Mouse (Mus musculus) ES-E14 (cell line): ENCODE data around the gene Iqsec1. TPM values are rescaled to one million over a fixed set of nuclear protein-coding genes. Genes with fewer than 3 reads are reported as not detected.

Experiments
- DNase-seq: peaks from one replicate; pipeline ENCODE4 v3.0.0-alpha.2; 2013; ENCODE audit warnings: low read depth, low spot score
- H3K27ac ChIP-seq: 2 replicates; pipeline ENCODE4 v1.5.1; 2012; ENCODE audit warnings: low read depth, mild to moderate bottlenecking, low read length, moderate library complexity, mixed read lengths; ENCODE audit not compliant: poor library complexity, insufficient read depth, severe bottlenecking
- H3K36me3 ChIP-seq: 2 replicates; pipeline ENCODE4 v1.6.1; 2012; ENCODE audit warnings: mild to moderate bottlenecking, low read length, moderate library complexity, mixed read lengths; ENCODE audit not compliant: control insufficient read depth, poor library complexity, insufficient read depth, severe bottlenecking
- H3K4me1 ChIP-seq, 2 experiments: fragments of 150-350 bp in 1 of 2; sonication (generic) in 1 of 2; 2 replicates each; pipeline ENCODE4 v1.6.1; 2012; ENCODE audit warnings: low read length in 2 of 2, mild to moderate bottlenecking in 1 of 2, mixed read lengths in 1 of 2; ENCODE audit not compliant: control insufficient read depth in 2 of 2, insufficient read depth in 2 of 2, poor library complexity in 1 of 2
- H3K4me3 ChIP-seq, 2 experiments: fragments of 150-350 bp in 1 of 2; sonication (generic) in 1 of 2; 2 replicates each; pipeline ENCODE4 v1.5.1; 2012; ENCODE audit warnings: low read length in 2 of 2, low read depth in 1 of 2, mild to moderate bottlenecking in 1 of 2, mixed read lengths in 1 of 2; ENCODE audit not compliant: insufficient read depth in 1 of 2, poor library complexity in 1 of 2, severe bottlenecking in 1 of 2
- H3K9ac ChIP-seq: 2 replicates; pipeline ENCODE4 v1.6.1; 2012; ENCODE audit warnings: low read depth, mild to moderate bottlenecking, low read length, mixed read lengths; ENCODE audit not compliant: poor library complexity, insufficient read depth, severe bottlenecking
- H3K9me3 ChIP-seq: fragments of 150-350 bp; sonication (generic); 2 replicates; pipeline ENCODE4 v1.6.1; 2012; ENCODE audit warnings: low read depth, mild to moderate bottlenecking, low read length; ENCODE audit not compliant: control insufficient read depth, insufficient read depth
- CHD2 ChIP-seq: IDR thresholded peaks from 2 replicates; pipeline ENCODE4 v1.6.1; 2014; ENCODE audit warnings: mild to moderate bottlenecking, low read depth, low read length, inconsistent platforms
- HCFC1 ChIP-seq: IDR thresholded peaks from 2 replicates; pipeline ENCODE4 v1.6.1; 2012; ENCODE audit warnings: low read length, inconsistent platforms, borderline replicate concordance; ENCODE audit not compliant: insufficient read depth
- MAFK ChIP-seq: IDR thresholded peaks from 2 replicates; pipeline ENCODE4 v1.6.1; 2014; ENCODE audit warnings: mild to moderate bottlenecking, low read depth, low read length, inconsistent platforms; ENCODE audit not compliant: insufficient read depth
- ZC3H11A ChIP-seq: IDR thresholded peaks from 2 replicates; pipeline ENCODE4 v1.6.1; 2012; ENCODE audit warnings: low read depth, mild to moderate bottlenecking, inconsistent platforms, low read length, borderline replicate concordance
- ZNF384 ChIP-seq: IDR thresholded peaks from 2 replicates; pipeline ENCODE4 v1.6.1; 2012; ENCODE audit warnings: low read depth, low read length, inconsistent platforms
- in situ Hi-C, 2 experiments: fragments of 600-800 bp; cut with MboI; formaldehyde crosslinking; loops; one replicate each; pipeline ENCODE4 v1.15.1; 2025; ENCODE audit warnings: low sequenced_read_pairs in 2 of 2, inconsistent platforms in 1 of 2; ENCODE audit not compliant: unreplicated experiment in 2 of 2
- total RNA-seq: library from RNA; depleted of rRNA; stranded (reverse); fragments of 300-350 nt; gene quantifications from 2 replicates; pipeline ENCODE4 v1.2.3, GENCODE M21; 2012

Gene Iqsec1
- total RNA-seq, 1 experiment: 18.8 TPM

DNA sequence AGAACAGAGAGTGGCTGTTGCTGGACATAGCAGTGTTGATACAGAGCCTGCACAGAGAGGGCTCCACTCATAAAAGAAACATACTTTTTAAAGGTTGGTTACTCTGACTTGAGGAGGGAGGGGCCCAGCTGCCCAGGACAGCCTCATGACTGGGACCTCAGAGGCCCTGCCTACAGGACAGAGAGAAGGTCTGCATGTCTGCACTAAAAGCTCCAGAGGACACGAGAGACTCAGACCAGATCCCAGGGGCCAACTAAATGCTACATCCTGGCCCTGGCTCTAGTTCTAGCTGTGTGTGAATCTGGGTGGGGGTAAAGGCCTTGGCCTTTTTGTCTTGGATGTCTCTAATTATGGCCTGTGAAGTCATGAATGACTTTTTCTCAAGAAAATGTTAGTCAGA lies 288.4 kb downstream of the Iqsec1 start:
- Histone ChIP-seq H3K9ac (no peak overlapping the region), H3K36me3 (no peaks in the 10 kb centered on the region), H3K27ac (no peak overlapping the region), H3K9me3 (no peaks in the 10 kb centered on the region), H3K4me3 (no peak overlapping the region), H3K4me1 (peaks cover 0 to 3% of the 10 kb centered on the region in 2 experiments; a peak in 1 of 4 replicates)
- no peak for DNase-seq
- in situ Hi-C loops: no loop called here
- TF ChIP-seq MAFK (no peak), CHD2 (no peak), HCFC1 (no peak), ZC3H11A (no peak), ZNF384 (no peak)

DNA sequence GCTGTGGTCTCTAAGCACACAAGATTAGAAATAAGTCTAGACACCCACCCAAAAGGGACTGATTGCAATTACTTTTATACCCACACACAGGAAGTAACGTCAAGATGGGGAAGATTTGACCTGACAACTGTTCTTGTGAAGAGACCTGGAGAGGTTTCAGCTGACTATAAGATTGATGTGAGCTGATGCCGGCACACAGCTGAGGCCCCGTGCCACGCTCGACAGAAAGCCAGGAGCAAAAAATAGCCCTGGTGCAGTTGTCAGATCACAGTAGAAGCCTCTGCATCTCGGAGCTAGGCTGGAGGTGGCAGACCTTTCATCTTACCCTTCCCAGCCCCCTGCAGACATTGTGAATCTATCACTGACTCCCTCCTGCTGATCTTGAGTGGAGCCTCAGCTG lies 289.6 kb downstream of the Iqsec1 start:
- no peak for DNase-seq
- Histone ChIP-seq H3K4me1 (peaks cover 0 to 2% of the 10 kb centered on the region in 2 experiments; a peak in 1 of 4 replicates), H3K9ac (no peak overlapping the region), H3K9me3 (no peaks in the 10 kb centered on the region), H3K4me3 (no peak overlapping the region), H3K27ac (no peak overlapping the region), H3K36me3 (0 out of 2 replicates have a peak, but pooled peaks cover 4% of the 10 kb centered on the region)
- in situ Hi-C loops: no loop called here
- TF ChIP-seq MAFK: no peak
- no peak for TF ChIP-seq HCFC1
- no peak for TF ChIP-seq ZC3H11A
- TF ChIP-seq ZNF384: no peak
- no peak for TF ChIP-seq CHD2

DNA sequence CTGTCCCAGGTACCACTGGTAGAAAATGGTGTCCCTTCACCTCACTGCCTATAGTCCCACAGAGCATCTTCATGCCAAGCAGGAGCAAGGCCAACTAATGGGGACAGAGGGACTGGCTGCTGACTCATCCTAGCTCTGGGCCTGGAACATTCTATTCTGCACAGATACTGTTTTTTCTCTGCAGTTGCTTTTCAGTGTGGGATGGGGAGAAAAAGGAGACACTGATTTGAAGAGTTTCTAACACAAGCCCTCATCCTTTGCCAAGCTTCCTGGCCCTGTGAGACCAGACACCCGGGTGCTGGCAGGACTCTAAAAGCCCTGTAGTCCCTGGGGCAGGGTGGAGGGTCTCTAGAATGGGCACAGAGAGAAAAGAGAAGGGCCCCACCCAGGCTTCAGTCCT lies 292.7 kb downstream of the Iqsec1 start:
- in situ Hi-C loops: no loop called here
- no peak overlapping the region for H3K27ac ChIP-seq
- no peak overlapping the region for H3K9ac ChIP-seq
- no peak for TF ChIP-seq ZC3H11A
- no peak for TF ChIP-seq MAFK
- no peak for TF ChIP-seq ZNF384
- TF ChIP-seq CHD2: no peak
- TF ChIP-seq HCFC1: no peak
- H3K4me1 ChIP-seq: no peaks in the 10 kb centered on the region
- no peak for DNase-seq
- H3K9me3 ChIP-seq: no peaks in the 10 kb centered on the region
- no peak overlapping the region for H3K4me3 ChIP-seq
- peaks cover 7% of the 10 kb centered on the region; the same call in 1 of the 2 replicates for H3K36me3 ChIP-seq

DNA sequence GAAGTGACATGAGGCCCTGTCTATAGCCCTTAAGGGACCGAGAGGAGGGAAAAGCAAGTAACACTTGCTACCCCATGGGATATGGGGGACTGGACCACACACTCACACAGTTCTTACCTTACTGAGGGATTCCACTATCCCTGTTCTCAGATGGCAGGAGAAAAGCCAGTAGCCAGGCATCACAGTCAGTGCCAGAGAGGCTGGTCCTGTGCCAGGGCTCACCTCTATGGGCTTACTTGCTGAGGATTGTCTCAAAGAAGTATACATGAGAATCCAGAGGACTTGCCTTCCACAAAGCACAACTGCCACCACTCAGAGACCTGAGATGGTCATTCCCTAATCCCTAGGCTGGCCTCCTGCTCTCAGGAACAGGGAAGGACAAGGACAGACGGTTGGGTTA lies 296.1 kb downstream of the Iqsec1 start:
- no peak for DNase-seq
- Histone ChIP-seq H3K9me3 (no peaks in the 10 kb centered on the region), H3K4me1 (no peaks in the 10 kb centered on the region), H3K27ac (no peak overlapping the region), H3K36me3 (peaks cover 23% of the 10 kb centered on the region), H3K4me3 (no peak overlapping the region), H3K9ac (no peak overlapping the region)
- TF ChIP-seq HCFC1 (no peak), MAFK (no peak), ZC3H11A (no peak), CHD2 (no peak), ZNF384 (no peak)
- in situ Hi-C loops: no loop called here

DNA sequence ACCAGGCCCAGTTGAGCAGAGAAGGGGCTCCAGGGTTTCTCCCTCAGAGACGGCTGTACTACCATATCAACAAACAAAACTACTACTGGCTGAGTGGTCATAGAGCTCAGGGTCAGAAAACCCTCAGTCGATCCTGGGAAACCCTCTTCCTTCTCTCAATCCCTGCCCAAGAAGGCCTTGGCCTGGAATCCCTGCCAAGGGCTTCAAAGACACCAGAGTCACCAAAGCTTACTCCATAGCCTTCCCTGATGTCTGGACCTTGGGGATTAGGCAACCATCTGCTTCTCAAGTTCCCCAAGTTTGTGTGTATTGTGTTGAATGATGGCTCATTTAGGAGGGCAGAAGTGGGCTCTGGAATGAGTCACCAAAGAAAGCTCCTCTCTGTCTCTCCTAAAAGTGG lies 296.6 kb downstream of the Iqsec1 start:
- TF ChIP-seq ZC3H11A: no peak
- TF ChIP-seq MAFK: no peak
- TF ChIP-seq ZNF384: no peak
- no peak for TF ChIP-seq HCFC1
- no peak for TF ChIP-seq CHD2
- in situ Hi-C loops: no loop called here

More for the DNA sequence above, 296.6 kb downstream of the Iqsec1 start:
- Histone ChIP-seq H3K4me1 (no peaks in the 10 kb centered on the region), H3K9ac (no peak overlapping the region), H3K36me3 (peaks cover 23% of the 10 kb centered on the region), H3K9me3 (no peaks in the 10 kb centered on the region), H3K27ac (no peak overlapping the region), H3K4me3 (no peak overlapping the region)
- no peak for DNase-seq
